In the genomic region with DNA sequence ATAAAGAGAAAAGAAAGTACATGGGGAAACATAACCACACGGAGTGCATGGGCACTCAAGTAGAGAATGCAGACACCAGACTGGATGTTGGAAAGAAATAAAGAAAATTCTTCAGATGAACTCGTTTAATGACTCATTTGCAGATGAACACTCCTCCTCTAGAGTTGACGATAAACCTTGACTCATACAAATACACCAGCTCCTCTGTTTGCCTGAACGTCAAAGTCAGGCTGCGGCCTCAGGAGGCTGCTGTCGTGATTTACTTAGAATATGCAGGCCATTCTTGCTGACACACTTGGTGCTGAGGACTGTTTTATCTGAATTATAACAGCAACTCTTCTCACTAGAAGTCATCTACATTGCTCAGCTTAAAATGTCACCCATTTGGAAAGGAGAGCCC, we compare ENCODE assay signal across 22 mouse cellular contexts. TPM values are rescaled to one million over a fixed set of nuclear protein-coding genes. Genes with fewer than 3 reads are reported as not detected.
DNase-seq lines count a peak whose midpoint lies in the region; ATAC-seq and TF ChIP-seq lines count a peak whose summit lies in the region.
"Had no signal": no experiment of that assay in that cellular context is flagged by ENCODE, and none has a peak within 500 bp of the region (broad histone marks: within the 10 kb centered on the region; RNA-seq: fewer than 3 reads in every experiment).

No protein-coding gene starts in this region.

- ATAC-seq in frontal cortex, adult (ENCODE audit: low TSS enrichment), result peak; percentile 58
- ATAC-seq in Patski, result peak; percentile 41
- ATAC-seq: activated CD4-positive, CD25-positive, alpha-beta regulatory T cell, adult 4 months; forebrain, embryonic 14.5 days; forebrain, embryonic 16.5 days had no signal

- no peak for TF ChIP-seq CTCF in Patski (IDR thresholded peaks at IDR 0.05)

- CTCF ChIA-PET in Patski (lab: Charles Lee), result interaction anchor here (0.6 to 2.6 kb wide), 8 partner anchors 9 to 156 kb away, joined by 3 to 16 read pairs (median 4); no protein-coding TSS in a partner anchor

- no peak for DNase-seq in frontal cortex, postnatal 25 days (ENCODE audit: low spot score in 2 of 2)
- DNase-seq in Patski (ENCODE audit: low read depth, low spot score), result no peak
- no peak for DNase-seq in Muller cell, postnatal 12 days (ENCODE audit: inconsistent ontology term)
- DNase-seq in lung, postnatal 10 days, result no peak
- DNase-seq: adrenal gland, adult 8-10 months; adrenal gland, postnatal 14 days; adrenal gland, postnatal 36 days; cerebellum, adult 11 months; cerebellum, adult 18-20 months; cerebellum, adult 8-10 months; cerebellum, adult 9-11 months; cerebellum, postnatal 14 days; cerebellum, postnatal 36 days; embryo, embryonic 11 days had no signal

- no peaks in the 10 kb centered on the region for H3K27me3 ChIP-seq in Patski
- H3K27me3 ChIP-seq: embryonic facial prominence, embryonic 13.5 days; embryonic facial prominence, embryonic 15.5 days; forebrain, embryonic 12.5 days had no signal

- in situ Hi-C loops in Patski (cut with MboI; ENCODE audit: low pct_unique_long_range_greater_than_20kb), result loop anchor here (25.0 kb wide), 1 partner anchor 800 kb away; a partner anchor contains a TSS

- POLR2A ChIA-PET in Patski (lab: Charles Lee), result no interaction called here

RNA-seq across cellular contexts. Expression of a gene that starts 16.6 kb away (rescaled TPM):
- 33.0 TPM for polyA plus RNA-seq in Patski (2021)

RNA-seq across cellular contexts. Expression of a gene that starts 24.9 kb away (rescaled TPM):
- polyA plus RNA-seq in Patski (2021), result 16.1 TPM

RNA-seq across cellular contexts. Expression of a gene that starts 25.0 kb away (rescaled TPM):
- 44.6 TPM for polyA plus RNA-seq in Patski (2021)

RNA-seq across cellular contexts. Expression of a gene that starts 39.3 kb away (rescaled TPM):
- polyA plus RNA-seq in Patski (2021), result 6.0 TPM
- polyA plus RNA-seq: activated CD4-positive, CD25-positive, alpha-beta regulatory T cell, adult 4 months; embryonic facial prominence, embryonic 13.5 days; erythroblast, embryonic 14.5 days had no signal

RNA-seq across cellular contexts. Expression of a gene that starts 51.2 kb away (rescaled TPM):
- polyA plus RNA-seq in Patski (2021), result 0.06 TPM
- polyA plus RNA-seq: erythroblast, embryonic 14.5 days had no signal
